Mouse (Mus musculus): ENCODE measurements around the gene Usp35.

DNA sequence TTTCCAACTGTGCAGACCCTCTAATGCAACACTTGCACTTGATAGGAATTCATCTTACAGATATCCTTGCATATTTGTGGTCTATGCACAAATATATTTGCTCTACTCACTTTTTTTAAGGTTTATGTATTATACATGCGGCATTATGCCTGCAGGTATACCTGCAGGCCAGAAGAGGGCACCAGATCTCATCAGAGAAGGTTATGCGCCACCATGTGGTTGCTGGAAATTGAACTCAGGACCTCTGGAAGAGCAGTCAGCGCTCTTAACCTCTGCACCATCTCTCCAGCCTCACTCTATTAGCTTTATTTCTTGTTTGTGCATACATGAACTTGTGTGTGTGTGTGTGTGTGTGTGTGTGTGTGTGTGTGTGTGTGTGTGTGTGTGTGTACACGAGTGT is 29.6 kb upstream of the Usp35 start:
- TF ChIP-seq CTCF (IDR thresholded peaks at IDR 0.05; ENCODE audit: low read depth, low read length) (peak; percentile 68), GATA2 (IDR thresholded peaks at IDR 0.05; ENCODE audit: borderline replicate concordance, low read depth, low read length) (no peak), POLR2AphosphoS5 (IDR thresholded peaks at IDR 0.05; ENCODE audit: insufficient replicate concordance, low read depth, low read length) (no peak)

All from G1E (cell line).